Mouse (Mus musculus): Measurements from ENCODE around the gene Cerkl.

DNA sequence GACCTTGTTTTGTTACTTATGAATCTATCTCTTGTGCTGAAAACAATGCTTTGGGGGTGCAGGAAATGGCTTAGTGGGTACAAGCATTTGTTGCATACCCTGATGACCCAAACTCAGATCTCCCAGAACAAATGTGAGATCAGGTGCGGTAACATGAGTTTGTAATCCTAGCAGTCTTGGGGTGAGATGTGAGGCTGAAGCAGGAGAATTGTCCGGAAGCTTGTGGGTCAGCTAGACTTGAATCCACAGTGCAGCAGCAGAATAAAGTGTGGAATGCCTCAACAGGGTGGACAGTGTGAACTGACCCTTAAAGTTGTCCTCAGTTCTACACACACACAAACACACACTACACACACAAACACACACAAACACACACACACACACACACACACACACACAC, 14.4 kb downstream of the Cerkl start:
- TF ChIP-seq CEBPB (IDR thresholded peaks at IDR 0.05; ENCODE audit: low read depth) (no peak), CTCF (IDR thresholded peaks at IDR 0.05; ENCODE audit: control insufficient read depth, insufficient read depth, insufficient read length) (no peak)

All from C2C12 (cell line).